Mouse (Mus musculus) large intestine, adult 2 months (tissue): ENCODE measurements around the gene Psmg4. TPM values are rescaled to one million over a fixed set of nuclear protein-coding genes. Genes with fewer than 3 reads are reported as not detected.

ENCODE experiments used
- DNase-seq: peaks from one replicate; pipeline ENCODE4 v3.0.0-alpha.2; 2012; ENCODE audit warnings: low read depth, low spot score
- WGBS: fragments of 180-500 bp; shearing (Covaris S2); methylation state at CpG from one replicate; pipeline ENCODE4 v1.1.7; 2018; 5-methylcytosine and 5-hydroxymethylcytosine counted together
- polyA plus RNA-seq: library from polyadenylated mRNA; depleted of rRNA; stranded (reverse); fragments of >200 nt; gene quantifications from 2 replicates; pipeline ENCODE4 v1.2.3, GENCODE M21; 2012; rRNA removed

The Psmg4 gene
- polyA plus RNA-seq, 1 experiment, result 73.0 TPM

DNA sequence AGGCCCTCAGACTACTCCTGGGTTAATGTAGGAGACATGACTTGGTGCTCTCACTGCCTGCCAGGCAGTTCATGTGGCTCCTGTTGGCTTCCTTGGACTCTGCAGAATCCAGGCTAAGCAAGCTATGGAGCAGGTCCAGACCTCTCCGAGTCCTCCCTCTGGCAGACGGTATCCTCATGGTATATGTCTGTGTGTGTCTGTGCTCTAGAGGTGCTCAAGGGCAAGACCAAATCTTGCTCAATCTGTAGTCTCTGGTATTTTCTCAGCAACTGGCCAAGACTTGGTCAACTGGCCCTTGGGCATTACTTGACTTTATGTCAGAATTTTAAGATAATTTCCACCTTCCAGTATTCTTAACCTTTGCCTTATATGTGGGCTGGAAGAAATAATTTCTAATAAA is 22.6 kb downstream of the Psmg4 start:
- WGBS, result 82% methylated on average over 2 of the region's 2 CpGs
- DNase-seq, result no peak

DNA sequence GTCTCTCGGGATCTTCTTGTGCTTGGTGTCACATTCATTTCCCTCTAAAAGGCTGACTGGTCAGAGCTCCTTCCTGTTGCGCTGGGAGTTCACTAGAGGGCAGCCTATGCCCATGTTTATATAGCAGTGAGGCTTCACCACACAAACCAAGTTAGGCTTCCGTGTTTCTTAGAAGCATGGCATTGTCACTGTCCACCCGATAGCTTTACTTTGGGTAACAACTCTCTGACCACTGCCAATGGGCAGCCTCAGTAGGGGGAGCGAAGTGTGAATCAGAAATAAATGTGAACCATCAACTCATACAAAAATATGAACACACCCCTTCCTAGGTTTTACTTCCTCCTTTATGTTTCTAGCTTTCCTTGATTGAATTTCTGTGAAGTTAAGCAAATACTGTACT is 24.8 kb downstream of the Psmg4 start:
- 2% methylated on average over 5 of the region's 5 CpGs for WGBS
- DNase-seq, result peak; percentile 47

DNA sequence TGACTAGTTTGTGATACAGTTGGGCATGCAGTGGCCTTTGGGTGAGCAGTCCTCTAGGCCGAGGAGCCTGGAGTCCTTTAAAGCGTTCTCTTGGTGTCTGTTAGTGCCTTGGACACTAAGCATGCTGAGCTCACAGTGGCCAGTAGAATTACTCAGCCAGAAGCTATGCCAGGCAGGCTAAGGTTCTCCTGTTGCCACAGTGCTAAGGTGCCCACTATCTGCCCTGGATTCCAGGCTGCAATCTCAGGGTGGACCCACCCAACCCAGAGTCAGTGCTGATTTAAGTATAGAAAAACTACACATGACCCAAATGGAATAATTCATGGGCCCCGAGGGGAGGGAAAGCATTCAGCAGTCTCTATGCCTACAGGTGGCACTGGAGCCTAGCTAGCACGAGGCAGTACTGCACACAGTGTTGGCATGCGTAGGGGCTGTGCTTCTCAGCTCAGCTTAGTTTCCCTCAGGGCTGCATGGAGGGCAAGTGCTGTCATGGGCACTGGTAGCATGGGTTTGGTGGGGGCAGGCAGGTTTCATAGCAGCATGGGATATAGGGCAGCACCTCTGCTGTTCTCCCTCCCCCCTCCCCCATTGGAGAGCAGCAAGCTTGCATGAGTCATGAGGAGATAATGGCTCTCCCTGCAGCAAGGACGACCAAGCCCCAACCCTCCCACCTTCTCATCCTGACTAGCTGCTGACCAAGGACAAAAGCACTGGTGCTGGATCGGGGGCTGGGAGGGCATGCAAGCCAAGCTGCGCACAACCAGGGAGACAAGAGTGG is 29.8 kb downstream of the Psmg4 start:
- 70% methylated on average over 8 of the region's 8 CpGs for WGBS
- DNase-seq, result no peak

DNA sequence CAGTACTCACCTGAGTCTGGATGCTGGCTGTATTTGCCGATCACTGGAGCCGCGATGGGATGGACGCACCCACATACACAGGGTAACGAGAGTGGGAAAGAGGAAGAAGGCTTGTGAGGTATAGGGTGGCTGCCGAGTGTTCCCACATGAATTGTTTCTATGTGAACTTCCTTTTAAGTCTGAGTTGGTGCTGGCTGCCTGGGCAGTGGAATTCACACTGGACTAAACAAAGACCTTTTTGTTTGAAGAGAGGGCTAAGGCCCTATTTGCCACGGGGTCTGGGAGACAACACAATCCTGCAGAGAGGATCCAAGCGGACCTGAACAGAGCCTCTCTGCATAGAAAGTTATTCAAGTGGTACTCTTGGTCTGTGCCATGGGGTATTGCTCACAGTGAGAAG is 30.6 kb downstream of the Psmg4 start:
- DNase-seq, result no peak
- WGBS, result 75% methylated on average over 8 of the region's 8 CpGs

DNA sequence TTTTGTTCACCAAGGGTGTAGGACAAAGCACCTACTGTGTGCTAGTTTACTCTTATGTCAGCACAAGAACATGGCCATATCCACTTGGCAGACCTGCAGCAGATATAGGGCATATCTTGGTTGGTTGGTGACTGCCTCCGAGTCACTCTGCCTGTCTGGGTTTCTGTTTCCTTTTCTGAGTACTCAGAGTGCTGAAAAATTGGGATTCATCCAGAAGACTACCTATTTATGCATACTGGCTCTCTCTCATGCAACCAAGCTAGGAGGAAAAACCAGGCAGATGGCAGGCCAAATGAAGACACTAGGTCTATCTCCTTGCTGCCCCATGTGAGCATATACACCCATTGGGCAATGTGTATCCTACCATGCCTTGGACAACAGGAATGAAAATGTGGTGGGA is 32.9 kb downstream of the Psmg4 start:
- 73% methylated on average over 1 of the region's 1 CpGs for WGBS
- DNase-seq, result no peak

DNA sequence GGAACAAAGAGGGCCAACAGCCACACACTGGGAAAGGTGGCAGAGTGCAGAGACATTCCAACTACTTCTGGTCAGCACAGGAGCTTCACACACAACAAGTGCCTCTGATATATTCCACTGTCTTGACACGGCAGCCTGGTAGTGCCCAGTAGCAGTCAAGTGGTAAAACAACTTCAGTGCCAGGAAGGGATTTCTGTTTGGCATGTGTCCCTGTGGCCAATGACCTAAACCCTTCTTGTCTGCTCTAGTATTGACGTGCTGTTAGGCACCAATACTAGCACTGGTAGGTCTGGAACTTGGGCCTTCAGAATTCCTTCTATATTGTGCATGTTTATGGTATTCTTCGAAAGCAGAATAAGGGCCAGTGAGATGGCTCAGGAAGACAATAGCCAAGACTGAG is 42.5 kb downstream of the Psmg4 start:
- no peak for DNase-seq

DNA sequence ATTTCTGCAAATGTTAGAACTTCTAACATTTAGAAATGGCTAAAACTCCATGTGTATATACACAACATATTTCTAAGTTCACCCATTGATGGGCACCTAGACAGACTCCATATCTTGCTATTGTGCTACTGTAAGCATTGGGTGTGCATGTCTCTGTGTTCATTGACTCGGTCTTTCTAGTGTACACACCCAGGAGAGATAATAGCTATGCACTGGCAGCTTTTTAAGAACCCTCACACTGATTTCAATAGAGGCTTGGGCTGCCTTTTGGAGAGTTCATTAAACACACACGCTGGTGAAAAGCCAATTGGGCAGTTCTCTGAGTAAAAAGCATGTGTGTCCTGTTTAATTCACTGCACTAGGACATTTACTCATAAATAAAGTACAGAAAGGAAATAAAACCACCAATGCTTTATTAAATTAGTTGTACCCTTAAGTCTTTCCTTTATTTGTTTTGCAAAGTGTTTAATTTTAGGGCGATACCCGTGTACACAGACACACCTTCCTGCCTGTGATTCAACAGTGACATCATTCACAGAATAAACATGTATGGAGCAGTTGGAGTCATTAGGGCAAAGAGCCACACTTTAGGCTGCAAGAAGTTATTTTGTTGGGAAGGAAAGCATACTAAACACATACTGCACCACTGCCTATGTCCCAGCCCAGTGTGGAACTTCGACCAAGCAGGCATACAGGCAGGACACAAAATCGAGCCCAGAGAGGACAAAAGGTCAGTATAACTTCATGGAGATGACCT is 45.1 kb downstream of the Psmg4 start:
- peak; percentile 82 for DNase-seq
- WGBS, result 14% methylated on average over 6 of the region's 6 CpGs

More for the DNA sequence above, 42.5 kb downstream of the Psmg4 start:
- WGBS, result 77% methylated on average over 3 of the region's 3 CpGs

DNA sequence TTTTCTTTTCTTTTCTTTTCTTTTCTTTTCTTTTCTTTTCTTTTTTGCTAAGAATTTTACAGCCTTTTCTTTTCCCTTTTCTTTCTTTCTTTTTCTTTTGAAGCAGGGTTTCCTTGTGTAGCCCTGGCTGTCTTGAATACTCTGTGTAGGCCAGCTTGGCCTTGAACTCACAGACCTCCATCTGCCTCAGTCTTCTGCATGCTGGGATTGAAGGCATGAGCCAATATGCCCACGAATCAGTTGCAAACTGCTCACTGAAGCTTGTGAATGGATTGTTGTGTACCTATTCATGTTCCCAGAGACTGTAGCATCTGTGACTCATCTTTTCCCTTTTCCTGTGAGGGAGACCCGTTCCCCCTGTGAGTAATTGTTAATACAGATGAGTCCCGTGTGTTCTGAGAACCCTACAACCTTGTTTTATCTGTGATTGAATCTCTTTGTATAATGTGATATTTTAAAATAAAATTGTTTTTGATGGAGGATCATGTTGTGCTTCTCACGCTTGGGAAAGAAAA is 48.6 kb downstream of the Psmg4 start:
- no peak for DNase-seq
- WGBS, result 60% methylated on average over 4 of the region's 4 CpGs

DNA sequence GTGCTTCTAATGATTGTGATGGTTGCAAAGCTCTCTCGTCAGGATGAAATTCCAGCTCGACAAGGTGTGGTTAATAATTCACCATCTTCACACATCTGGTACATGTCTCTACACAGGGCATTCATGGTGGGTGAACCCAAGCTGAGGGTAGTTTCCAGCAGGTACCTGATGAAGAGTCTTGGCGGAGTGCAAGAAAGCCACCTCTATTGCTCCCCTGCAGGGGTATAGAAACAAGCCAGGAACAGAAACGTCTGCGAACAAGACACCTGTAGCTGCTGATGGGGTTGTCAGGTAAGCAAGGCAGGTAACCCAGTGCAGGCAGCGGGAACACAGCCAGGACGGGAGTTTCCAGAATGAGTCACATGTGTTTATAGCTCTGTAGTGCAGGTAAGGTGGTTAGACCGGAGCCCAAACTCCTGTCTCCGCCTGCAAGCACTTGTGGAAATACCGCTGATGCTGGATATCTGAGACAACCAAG is 50.0 kb downstream of the Psmg4 start:
- WGBS, result 38% methylated on average over 10 of the region's 10 CpGs

DNA sequence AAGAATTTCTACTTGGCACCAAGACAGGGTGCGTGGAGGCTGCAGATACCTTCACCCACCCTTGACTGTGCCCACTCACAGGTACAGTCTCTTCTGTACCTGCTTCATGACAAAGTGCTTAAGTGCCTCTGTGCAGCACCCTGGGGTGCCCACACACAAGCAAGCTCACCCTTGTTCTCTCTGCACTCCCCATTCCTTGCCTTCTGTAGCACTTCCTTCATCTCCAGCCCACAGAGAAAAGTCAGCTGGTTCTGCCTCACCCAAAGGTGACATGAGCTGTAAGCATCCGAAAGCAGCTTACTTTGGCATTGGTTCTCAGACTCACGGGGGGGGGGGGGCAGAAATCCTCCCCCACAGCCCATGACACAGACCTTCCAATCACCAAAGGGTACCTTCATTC is 52.1 kb downstream of the Psmg4 start:
- WGBS, result 75% methylated on average over 3 of the region's 3 CpGs
- DNase-seq, result no peak

More for the DNA sequence above, 50.0 kb downstream of the Psmg4 start:
- DNase-seq, result peak; percentile 92

DNA sequence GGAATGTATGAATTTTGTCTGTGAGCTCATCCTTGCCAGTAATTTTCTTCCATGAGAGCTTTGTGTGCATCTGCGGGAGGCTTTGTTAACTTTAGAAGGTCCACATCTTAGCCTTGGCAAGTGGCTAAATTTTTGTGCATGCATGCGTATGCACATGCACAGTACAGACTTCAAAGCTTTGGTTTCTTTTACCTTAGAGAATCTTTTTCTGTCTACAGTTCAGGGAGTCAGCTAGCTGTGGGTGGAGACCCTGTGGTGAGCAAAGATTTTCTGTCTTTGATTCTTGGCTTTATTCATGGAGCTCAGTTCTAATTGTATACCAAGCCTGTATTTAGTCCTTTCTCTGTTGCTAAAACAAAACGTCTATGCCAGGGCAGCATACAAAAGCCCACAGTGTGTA is 56.0 kb downstream of the Psmg4 start:
- DNase-seq, result no peak
- WGBS, result 81% methylated on average over 3 of the region's 3 CpGs

DNA sequence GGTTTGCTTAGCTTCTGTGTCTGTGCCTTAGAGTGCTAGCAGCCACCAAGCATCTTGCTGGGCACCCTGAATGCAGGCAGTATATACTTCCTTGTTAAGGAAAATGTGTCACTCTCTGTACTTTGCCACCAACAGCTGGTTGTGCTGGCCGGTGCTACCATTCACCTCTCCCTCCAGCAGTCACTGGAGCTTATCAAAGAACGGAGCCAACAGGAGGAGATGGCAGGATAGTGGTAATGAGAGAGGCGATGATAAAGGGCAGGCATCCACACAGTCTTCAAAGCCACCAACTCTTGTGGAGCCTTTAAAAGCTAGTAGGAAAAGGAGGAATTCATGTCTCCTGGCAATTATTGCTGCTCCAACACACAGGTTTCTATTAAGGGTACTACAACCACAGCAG is 57.0 kb downstream of the Psmg4 start:
- no peak for DNase-seq

DNA sequence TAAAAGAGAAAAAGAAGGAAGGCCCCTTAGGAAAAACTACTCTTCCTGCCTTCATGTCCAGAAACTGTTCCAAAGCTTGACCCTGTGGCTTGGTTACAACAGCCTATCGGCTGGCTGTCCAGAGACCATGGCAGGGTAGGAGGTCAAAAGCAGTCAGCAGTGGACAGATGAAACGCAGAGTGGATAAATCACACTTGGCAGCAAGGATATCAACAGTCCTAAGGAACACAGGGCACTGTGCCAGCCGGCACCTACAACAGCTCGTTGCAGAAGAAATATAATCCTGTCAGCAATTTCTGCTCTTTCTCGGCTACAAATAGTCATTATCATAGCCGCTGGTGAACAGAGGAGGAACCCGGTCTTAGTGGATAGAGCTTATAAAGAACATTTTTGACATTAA is 60.2 kb downstream of the Psmg4 start:
- WGBS, result 35% methylated on average over 7 of the region's 7 CpGs
- no peak for DNase-seq

More for the DNA sequence above, 57.0 kb downstream of the Psmg4 start:
- 59% methylated on average over 3 of the region's 3 CpGs for WGBS

DNA sequence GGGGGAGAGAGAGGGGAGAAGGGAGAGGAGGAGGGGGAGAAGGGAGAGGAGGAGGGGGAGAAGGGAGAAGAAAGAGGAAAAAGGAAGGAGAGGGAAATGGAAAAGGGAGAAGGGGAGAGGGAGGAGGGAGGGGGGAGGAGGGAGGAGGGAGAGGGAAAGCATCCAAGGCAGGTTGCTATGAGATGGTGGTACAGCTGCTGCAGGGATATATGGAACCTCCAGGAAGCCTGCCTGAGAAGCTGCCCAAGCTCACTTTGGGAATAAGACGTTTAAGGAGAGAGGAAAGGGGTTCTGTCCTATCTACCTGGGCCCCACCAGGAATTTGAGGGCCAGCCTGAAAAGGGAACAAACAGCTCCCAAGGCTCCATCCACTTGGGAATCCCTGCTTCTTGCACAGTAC is 64.2 kb downstream of the Psmg4 start:
- no peak for DNase-seq

More for the DNA sequence above, 64.2 kb downstream of the Psmg4 start:
- 67% methylated on average over 1 of the region's 1 CpGs for WGBS

Other genes starting within 250 kb of the Psmg4 start
- gene Nqo2, start 198.3 kb upstream of the Psmg4 start, polyA plus RNA-seq, result 14.5 and 16.3 TPM in 2 replicates
- 6.6 and 9.2 TPM in 2 replicates for gene Ripk1, start 160.6 kb upstream of the Psmg4 start, polyA plus RNA-seq
- gene Serpinb6a, start 160.2 kb upstream of the Psmg4 start, polyA plus RNA-seq, result 220 and 263 TPM in 2 replicates
- 22.2 and 24.3 TPM in 2 replicates for gene Bphl, start 125.4 kb upstream of the Psmg4 start, polyA plus RNA-seq
- 118 and 120 TPM in 2 replicates for gene Tubb2a, start 85.0 kb upstream of the Psmg4 start, polyA plus RNA-seq
- 14.2 and 17.0 TPM in 2 replicates for gene Tubb2b, start 32.5 kb upstream of the Psmg4 start, polyA plus RNA-seq
- gene Slc22a23, start 182.2 kb downstream of the Psmg4 start, polyA plus RNA-seq, result 19.5 and 41.2 TPM in 2 replicates